Mouse (Mus musculus) gastrocnemius, postnatal 10 days (tissue): ENCODE results near the gene Kctd2. TPM values are rescaled to one million over a fixed set of nuclear protein-coding genes. Genes with fewer than 3 reads are reported as not detected.
A peak's percentile ranks its signal among the peaks of the same experiment; 100 is the strongest.

Source experiments
- DNase-seq: peaks from one replicate; pipeline ENCODE4 v3.0.0; 2021; ENCODE audit warnings: mixed read lengths
- total RNA-seq, 2 experiments: library from RNA; stranded (reverse); gene quantifications; 2 replicates each; pipeline ENCODE4 v1.2.3; 2021

Gene Kctd2
- total RNA-seq, 2 experiments from 2014 or later = 16.2 to 19.4 TPM

DNA sequence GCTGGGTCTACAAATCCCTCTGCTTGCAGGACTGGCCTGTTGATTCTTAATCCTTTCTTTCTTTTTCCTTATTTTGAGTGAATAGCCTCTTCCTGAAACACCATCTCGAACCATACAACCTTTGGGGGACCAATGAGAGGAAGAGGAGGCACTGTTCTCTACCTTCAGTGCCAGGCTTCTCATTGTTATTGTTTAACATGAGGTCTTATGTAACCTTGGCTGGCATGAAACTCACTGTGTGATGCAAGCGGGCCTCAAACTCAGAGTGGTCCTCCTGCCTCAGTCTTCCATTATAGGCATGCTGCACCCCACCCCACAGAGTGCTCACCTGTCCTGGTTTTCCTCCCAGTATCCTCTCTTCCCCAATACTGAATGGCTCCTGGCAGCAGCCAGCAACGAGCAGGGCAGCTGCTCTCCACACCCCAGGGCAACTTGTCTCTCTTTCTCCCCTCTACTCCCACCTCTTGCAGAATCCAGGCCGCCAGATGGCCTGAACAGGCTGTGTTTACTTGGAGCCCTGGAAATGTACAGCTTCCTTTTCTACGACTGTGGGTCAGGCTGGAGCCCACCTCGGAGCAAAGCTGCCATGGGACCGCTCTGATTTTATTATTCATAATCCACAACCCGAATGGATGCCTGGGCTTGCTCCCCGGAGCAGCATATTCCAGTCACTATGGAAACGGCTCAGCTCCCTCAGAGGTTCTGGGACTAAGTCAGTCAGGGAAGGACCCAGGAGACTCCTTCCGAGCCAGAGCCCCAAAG, 19.1 kb upstream of the Kctd2 start:
- no peak for DNase-seq

DNA sequence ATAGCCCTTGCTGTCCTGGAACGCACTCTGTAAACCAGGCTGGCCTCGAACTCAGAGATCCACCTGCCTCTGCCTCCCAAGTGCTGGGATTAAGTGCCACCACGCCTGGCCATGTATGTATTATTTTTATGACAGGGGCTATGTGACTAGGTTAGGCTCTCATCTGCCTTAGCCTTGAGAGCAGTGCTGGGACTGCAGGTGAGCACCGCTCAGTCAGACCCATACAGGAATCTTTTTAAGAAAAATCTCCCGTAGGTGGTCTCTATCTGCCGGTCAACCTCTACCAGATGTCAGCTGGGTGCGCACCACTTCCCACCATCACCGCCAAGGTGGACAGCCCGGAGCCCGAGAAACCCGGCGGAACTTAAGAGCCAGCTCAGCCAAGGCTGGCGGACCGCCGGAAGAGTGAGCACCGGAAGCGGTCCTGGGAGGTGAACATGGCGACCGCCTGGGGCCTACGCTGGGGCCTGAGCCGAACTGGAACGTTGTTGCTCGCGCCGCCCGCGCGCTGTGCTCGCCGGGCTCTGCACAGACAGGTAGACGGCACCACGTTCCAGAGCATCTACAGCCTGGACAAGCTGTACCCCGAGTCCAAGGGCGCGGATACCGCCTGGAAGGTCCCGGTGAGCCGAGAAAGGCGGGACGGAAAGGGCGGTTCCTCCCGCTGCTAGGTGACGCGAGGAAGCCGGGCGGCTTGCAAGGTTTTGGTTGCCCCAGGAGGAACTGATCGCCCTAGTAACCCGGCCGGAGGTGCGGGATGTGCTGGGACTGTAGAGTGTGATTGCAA, 16.4 kb upstream of the Kctd2 start, which contains the start of gene Mrpl58:
Gene Mrpl58 (plus strand): TSS at position 415 of the 787 bp plus-strand sequence.
- DNase-seq = peak; percentile 88

DNA sequence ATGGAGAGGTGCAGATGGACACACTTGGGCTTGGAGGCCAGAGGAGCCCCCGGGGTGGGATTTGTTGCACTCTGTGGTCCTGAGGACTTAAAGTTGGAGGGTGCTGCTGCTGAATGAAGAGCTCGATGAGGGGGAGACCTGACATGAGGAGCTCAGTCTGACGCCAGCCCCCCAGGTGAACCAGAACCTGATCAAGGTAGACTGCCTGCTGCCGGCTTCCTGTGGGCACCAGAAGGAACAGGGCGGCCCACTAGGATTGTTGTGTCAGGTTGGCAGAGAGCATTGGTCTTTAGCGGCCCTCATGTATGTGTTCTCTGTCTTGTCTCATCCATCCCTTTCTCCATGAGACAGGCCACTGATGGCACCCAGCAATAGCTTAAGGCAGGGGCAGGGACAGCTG, 14.2 kb upstream of the Kctd2 start:
- no peak for DNase-seq

DNA sequence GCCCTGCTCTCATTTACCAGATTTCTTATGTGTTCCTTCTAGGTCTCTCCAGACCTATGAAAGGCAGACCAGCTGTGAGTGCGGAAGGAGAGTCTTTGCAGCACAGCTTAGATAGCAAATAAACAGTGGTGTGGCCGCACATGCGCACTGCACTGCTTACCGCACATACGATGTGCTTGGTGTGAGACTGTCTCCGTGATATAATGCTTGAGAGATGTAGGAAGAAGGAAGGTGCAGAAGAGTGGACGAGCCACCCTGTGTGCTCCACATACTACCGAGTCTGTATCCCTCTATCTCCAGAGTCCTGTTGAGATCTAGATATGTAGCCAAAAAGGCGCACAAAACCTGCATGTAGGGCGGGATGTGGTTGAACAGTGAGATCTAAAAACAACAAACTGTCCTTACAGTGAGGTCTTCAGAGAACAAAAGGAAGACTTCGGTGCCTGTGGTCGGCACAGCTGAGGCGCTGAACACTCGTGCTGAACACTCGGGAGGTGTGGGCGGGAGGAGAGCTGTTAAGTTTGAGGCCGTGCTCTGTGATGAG, 13.0 kb upstream of the Kctd2 start:
- no peak for DNase-seq

DNA sequence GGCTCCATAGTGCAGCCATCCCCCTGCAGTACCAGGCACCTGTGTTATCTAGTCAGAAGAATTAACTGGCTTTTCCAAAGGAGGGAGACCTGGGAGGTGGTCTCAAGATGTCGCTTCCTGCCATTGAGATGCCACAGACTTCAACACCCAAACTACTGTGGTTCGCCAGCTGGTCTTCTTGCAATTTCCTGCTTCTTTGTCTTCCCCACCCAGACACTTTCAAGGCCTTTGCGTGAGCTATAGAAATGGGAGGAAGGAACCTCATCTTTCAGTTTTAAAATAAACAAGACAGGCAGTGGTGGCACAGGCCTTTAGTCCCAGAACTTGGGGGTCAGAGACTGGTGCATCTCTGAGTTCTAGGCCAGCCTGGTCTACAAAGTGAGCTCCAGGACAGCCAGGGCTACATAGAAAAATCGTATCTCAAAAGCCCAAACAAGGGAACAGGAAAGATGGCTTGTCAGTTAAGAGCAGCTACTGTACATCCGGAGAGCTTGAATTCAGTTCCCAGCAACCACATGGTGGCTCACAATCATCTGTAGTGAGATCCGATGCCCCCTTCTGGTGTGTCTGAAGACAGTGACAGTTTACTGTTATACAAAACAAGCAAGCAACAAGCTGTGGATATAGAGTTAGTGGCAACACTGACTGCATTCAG, 11.5 kb upstream of the Kctd2 start:
- DNase-seq = no peak

DNA sequence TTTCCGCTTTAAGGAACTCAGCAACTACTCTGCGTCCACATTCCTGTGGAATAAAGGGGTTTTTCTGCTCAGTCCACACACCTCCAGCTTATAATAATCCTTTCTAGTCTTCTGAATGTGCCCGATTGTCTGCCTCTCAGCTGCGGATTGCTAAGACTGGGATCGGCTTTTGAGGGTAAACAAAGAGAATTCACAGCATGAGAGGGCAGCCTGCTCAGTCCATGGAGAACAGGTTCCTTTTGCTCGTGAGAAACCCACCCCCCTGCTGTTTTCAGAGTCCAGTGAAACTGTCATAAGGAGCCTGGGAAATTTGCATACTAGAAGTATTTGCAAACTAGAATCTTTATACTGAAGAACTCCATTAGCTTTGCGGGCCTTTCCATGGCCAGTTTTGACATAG, 10.4 kb upstream of the Kctd2 start:
- DNase-seq = no peak

DNA sequence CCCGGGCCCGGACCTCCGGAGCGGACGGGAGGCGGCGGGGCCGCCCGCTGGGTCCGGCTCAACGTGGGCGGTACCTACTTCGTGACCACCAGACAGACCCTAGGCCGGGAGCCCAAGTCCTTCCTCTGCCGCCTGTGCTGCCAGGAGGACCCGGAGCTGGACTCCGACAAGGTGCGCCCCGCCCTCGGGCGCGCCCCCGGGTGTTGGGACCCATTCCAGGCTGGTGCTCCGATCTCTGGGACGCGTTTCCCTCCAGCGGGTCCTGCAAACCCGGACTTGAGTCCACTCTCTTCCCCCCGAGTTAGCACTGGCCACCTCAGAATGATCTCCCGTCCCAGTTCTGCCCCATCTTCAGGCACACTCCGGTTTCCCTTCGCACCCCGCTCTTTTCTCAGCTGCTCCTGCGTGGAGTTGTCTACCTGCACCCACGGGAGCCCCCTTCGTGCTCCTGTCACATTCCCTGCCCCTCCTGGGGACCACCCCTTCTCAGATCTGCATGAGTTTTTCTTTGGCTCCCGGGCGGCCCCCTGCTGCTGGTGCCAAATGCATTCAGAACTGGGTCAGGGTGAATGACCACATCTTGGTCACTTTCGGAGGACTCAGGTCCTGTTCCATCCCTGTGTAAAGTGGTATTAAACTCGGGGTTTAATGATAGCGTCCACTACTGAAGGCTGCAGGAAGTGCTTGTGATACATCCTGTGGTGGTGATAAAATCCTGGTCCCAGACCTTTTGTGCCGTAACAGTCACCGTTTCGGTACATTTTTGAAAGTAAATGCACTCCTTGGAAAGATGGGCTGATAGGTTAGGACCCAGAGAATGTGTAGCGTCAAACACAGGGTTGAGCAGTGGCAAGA, 635 bp downstream of the Kctd2 start:
- peak; percentile 64 for DNase-seq

DNA sequence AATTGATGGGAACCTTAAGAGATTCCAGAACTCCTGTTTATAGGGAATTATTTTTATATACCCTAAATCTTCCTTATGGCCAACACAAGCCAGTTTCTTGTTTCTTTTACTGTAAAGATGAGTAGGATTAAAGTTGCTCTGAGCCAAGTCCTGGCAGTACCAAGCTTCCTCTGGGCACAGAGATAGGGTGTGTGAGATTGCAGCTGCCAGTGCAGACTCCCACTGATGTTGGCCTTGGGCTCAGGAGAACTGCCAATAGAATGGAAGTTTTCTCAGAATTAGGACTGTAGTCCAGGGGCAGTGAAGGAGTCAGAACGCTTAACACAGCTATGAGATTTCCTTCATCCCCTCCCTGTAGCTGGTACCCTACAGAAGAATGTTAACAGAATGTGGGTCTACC, 1.4 kb downstream of the Kctd2 start:
- no peak for DNase-seq

DNA sequence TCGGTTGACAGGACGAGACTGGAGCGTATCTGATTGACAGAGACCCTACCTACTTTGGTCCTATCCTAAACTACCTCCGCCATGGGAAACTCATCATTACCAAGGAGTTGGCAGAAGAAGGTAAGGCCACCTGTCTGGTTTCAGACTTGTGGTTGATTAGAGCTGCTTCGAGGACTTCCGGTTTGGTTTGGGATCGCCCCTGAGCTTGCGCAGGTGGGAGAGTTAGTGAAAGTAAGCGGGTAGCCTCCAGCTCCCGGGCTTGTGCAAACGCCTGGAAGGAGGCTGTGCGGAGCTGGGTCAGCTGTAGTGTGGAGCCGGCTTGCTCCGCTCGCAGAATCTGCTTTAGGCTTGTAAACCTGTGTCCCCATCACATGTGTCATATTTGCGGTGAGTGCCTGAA, 2.0 kb downstream of the Kctd2 start:
- DNase-seq = no peak

DNA sequence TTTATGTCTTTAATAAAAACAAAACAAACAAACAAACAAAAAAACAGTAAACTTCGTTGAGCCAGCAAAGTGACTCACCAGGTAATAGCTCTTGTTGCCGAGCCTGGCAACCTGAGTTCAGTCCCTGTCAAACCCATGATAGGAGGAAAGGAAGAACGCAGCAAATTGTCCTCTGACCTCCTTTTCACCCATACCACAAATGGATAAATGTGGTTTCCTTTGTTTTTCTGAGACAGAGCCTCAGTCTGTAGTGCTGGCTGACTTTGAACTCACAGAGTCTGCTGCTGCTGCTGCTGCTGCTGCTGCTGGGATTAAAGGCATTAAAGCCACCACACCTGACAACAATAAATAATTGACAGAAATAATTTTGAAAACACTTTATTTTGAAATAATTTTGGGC, 3.2 kb downstream of the Kctd2 start:
- no peak for DNase-seq

DNA sequence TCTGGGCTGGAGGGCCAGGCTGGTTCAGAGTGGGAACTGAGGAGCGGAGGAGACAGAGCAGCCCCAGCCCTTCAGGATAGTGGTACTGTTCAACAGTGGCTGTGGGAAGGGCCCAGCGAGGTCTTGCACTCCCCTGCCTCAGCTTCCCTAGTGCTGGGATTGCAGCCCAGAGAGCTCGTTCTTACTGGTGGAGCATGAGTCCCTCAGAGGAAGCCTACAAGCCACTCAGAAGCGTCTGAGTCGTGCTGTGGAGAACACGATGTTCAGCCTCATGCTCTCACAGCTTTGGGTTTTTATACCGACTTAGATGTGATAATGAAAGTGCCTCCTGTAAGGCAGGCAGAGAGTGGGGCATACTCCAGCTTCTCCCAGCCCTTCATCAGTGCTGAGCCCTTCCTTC, 4.7 kb downstream of the Kctd2 start:
- DNase-seq = no peak

DNA sequence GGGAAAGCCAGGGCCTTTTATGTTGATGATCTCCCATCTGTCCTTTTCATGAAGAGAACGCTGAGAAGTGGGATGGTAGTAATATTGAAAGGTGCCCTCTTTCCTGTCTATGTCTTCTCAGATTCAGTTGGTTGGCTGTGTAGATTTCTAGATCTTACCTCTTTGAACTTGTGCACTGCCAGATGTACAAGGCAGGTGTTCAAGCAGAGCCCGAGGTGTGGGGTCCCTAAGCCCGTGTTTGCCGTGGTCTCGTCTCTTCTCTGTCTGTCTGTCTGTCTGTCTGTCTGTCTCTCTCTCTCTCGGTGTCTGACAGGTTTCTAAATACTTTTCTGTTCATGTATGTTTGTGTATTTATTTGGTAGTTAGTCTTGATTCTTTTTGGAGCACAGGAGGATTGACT, 5.7 kb downstream of the Kctd2 start:
- DNase-seq = no peak

DNA sequence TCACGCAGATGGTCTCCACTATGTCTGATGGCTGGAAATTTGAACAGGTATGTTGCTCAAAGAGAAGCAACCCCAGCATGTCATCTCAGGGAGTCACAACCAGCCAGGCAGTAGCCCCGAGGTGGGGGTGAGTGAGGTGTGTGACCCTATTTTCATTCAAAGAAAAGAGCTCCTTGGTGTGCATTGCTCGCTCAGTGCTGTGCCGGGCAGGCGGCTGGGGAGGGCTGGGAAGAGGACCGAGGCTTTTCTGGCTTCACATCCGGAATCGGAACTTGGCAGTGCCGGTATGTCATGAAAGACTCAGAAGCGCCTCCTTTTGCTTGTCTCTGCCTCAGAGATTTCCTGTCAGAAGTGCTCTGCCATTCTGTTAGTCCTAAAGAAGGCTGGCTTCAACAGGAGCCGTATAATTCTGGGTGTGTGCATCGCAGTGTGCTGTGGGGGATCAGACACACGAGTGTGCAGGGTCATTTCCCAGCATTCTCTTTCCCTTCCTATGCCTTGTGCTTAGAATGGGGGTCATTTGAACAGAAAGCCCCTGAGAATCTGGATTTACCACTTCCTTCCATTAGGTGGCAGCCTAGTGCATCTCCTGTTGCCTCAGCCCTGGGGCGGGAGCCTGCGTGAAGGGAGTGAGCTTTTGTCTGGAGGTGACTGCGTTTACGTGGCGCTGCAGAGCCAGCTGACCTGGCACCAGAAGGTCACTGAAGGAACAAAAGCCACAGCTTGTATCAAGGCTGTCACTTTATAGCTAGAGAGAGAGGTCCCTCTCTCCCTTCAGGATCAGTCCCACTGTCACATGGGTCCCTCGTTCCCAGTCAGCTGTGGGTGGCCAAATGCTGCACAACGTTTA, 7.8 kb downstream of the Kctd2 start:
- peak; percentile 62 for DNase-seq

DNA sequence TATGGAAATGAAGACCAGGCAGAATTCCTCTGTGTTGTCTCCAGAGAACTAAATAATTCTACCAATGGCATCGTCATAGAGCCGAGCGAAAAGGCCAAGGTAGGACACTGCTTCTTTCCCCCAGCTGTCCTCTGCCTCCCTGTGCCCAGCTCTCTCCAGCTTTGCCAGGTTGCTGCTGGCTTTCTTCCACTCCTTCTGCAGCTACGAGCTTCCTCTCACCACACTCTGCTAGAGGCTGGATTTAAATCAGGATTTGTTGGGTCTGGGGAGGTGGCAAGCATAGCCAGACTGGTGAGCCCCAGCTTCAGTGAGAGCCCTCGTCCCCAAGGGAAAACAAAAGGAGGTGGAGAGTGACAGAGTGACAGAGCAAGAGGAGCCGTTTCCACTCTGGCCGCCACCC, 9.4 kb downstream of the Kctd2 start:
- DNase-seq = peak; percentile 43

DNA sequence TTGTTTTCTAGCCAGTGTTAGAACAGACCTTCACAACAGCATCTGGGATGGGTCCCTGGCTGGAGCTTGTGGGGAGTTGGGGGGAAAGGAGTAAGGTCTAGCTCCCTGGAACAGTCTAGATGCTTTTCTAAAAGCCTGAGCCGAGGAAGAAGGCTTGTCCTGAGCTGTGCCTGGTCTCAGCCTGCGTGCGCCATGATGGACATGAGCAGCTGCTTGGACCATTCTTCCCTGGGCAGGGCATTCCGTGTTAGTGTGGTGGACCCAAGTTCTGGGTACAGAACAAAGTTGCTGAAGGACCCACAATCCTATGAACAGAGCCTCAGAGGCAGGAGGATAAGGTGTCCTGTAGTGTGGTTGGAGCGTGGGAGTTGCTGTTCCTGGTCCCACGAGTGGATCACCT, 10.6 kb downstream of the Kctd2 start:
- DNase-seq = no peak

DNA sequence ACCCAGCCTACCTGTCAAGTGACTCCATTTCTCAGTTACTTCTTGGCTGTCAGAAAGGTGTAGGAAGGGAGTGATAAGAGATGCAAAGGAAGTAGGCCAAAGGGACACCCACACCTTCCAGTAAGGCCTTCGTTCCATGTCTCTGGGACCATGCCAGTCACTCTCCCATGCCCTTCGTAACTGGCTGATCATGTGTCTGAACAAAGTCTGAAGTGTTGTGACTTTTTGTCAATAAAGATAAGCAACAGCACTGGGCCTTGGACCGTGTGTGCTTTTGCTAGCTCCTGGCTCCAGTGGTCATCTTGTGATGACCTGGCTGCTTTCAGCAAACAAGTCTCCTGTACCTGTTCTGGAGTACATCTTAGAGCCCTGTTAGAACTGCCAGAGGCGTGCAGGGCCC, 12.9 kb downstream of the Kctd2 start:
- no peak for DNase-seq

DNA sequence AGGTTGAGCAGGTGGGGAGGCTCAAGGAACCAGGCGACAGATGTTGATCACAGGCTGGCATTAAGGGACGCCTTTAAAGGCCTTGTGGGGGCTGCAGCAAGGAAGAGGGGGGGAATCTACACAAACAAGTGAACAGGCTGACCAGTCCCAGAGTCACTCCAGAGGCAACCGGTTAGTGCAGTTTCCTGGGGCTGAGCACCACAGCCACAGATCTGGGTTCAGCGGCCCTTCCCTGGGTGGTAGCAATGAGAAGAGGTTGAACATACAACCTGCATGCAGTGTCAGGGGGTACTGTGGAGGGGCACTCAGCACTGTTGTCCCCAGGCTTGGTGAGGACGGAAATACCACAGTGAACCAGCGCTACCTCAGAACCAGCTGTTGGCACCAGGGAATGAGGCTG, 13.4 kb downstream of the Kctd2 start:
- DNase-seq = no peak

DNA sequence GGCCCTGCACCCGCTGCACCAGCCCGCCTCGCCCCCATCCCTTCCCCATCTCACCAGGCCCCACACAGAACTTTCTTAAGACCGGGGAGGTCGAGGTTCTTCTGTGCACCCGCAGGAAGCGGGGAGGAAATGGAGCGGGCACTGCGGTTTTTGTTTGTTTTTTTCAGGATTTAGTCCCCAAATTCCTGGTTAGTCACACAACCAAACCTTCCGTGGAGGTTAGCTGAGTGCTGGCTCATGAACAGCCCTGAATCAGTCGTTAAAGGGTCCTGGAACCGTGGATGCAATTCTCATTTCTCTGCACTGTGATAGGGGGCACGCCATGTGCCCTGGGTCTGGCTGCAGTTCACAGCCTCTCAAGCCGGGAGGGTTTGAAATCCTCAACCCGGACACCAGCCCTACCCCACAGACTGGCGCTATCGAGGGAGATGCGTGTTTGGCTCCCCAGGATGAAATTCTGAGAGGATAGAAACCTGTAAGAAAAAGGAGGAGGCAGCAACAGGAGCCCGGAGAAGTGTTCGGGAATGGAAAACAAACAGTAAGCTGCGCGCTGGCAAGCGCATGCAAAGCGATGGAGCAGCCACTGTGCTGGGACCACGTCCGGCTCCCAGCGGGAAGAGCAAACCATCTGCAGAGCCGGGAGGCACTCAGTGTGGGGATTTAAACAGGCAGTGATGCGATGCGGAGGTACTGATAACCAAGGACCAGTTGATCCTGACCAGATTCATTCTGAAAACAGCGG, 15.8 kb downstream of the Kctd2 start:
- peak; percentile 41 for DNase-seq

DNA sequence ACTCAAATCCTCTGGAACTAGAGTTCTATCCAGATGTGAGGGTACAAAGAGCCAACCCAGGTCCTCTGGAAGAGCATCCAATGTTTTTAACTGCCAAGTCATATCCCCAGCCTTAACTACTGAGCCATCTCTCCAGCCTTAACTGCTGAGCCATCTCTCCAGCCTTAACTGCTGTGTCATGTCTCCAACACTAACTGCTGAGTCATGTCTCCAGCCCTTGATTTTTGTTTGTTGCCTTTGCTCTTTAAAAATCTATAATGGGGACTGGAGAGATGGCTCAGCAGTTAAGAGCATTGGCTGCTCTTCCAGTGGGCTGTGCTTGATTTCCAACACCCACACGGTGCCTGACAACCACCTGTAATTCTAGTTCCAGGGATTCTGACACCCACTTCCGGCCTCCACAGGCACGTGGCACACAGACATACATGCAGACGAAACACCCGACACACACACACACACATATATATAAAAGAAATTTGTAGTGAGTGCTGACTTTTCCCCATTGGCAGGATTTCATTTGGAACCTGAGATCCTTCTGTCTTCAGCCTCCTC, 17.7 kb downstream of the Kctd2 start:
- no peak for DNase-seq

DNA sequence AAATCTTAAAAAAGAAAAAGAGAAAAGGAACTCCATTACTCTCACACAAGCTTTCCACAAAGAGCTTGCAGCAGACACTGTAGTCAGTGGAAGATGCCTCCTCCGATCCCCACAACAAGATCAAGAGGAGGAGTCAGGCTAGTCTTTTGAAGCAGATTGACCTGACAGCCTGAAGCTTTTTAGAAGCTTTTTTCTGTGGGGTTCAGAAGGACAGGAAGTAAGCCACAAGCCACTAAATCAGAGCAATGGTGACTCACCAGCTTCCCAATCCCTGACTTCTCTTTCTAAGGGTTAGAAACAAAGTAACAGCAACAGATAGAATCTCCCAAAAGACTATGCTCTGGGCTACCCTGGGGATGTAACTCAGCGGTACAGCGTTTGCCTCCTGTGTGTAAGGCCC, 19.4 kb downstream of the Kctd2 start:
- DNase-seq = no peak
